Mouse (Mus musculus): ENCODE results near the gene Zfp276.
"Not testable (repeated sequence)": the region's sequence is repeated elsewhere in the genome, so short reads cannot be mapped to it uniquely, and the experiment has no call there.

DNA sequence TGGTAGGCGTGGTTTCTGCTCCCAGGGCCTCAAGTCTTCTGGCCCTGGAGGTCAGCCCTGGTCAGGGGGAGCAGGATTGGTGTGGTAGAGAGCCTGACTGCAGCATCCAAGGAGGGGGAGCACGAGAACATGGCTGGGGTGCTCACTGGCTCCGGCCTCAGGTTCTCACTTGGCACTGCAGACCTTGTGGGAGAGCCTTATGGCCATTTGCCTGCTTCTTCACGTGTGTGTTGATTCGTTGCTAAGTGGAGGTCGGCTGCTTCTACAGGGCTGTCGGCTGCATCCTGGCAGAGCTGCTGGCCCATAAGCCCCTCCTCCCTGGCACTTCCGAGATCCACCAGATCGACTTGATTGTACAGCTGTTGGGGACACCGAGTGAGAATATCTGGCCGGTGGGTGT lies 23.7 kb upstream of the Zfp276 start:
- not testable (repeated sequence) for TF ChIP-seq MAX (IDR thresholded peaks at IDR 0.05; ENCODE audit: low read depth); POLR2A (IDR thresholded peaks at IDR 0.05; ENCODE audit: insufficient read length, low read depth); E2F4 (IDR thresholded peaks at IDR 0.05; ENCODE audit: insufficient read depth); SRF (IDR thresholded peaks at IDR 0.05; ENCODE audit: control insufficient read depth, insufficient read length, low read depth); TCF12 (IDR thresholded peaks at IDR 0.05; ENCODE audit: insufficient read depth, poor library complexity, severe bottlenecking); REST (IDR thresholded peaks at IDR 0.05; ENCODE audit: insufficient read depth, insufficient read length); TCF3 (IDR thresholded peaks at IDR 0.05; ENCODE audit: insufficient read length, low read depth); POLR2AphosphoS2 (IDR thresholded peaks at IDR 0.05; ENCODE audit: insufficient read length, low read depth); MYOG (IDR thresholded peaks at IDR 0.05; ENCODE audit: control insufficient read depth in 1 of 3, insufficient read depth in 1 of 3, insufficient read length in 2 of 3, low read depth in 2 of 3); MYOD1 (IDR thresholded peaks at IDR 0.05; ENCODE audit: control insufficient read depth in 1 of 3, insufficient read length in 2 of 3, low read depth in 2 of 3); USF1 (IDR thresholded peaks at IDR 0.05; ENCODE audit: low read depth); CEBPB (IDR thresholded peaks at IDR 0.05; ENCODE audit: insufficient read depth, poor library complexity, severe bottlenecking)

Data from myocyte (in vitro differentiated cells).